Mouse (Mus musculus): ENCODE data around the gene Sel1l. TPM values are rescaled to one million over a fixed set of nuclear protein-coding genes. Genes with fewer than 3 reads are reported as not detected.

The Sel1l gene
- total RNA-seq (2023) = 10 to 100 TPM; 55.1 to 55.6 TPM

DNA sequence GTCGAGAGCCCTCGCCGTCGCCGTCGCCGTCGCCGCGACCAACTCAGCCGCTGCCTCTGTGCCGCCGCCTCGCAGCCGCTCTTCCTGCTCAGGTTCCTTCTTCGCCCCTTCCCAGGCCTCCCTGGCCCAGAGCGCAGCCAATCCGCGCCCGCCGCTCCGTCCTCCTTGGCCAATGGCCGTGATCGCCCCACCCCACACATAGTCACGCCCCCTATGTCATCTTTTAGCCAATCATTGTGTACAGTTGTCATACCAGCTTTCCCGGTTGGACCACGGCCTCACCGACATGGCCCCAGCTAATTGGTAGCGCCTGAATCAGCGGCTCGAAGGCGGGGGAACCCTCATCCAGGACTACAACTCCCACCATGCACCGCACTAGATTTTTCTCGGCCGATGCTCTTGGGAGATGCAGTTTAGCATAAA, at the start of gene Sel1l:
Gene Sel1l (minus strand): TSS at position 113 of the 423 bp plus-strand sequence.

DNA sequence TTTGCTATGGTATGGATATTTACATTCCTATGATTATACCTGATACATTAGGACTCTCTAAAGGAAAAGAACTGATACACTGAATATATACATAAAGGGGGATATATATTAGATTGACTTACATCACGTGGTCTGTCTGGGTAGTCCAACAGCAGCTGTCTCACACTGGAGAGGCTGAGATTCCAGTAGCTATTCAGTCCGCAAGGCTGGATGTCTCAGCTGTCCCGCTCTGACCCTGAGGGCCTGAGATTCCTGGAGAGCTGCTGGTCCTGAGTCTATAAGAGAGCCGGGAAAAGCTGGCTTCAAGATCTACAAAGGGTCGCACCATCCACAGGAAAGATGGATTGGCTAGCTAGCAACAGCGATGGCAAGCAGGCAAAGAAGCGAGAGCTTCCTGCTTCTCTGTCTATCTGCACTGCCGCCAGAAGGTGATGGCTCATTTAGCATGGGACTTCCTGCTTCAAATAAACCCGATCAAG, 61.0 kb downstream of the Sel1l start, which contains the start of gene Ston2:
Gene Ston2 (minus strand): TSS at position 429 of the 479 bp plus-strand sequence.

Other genes starting within 250 kb of the Sel1l start
- 10 to 100 TPM; 13.2 to 16.9 TPM for gene Ston2, start 60.8 kb downstream of the Sel1l start, total RNA-seq (2023)

Data from neutrophil, adult 83 days (primary cell).